Mouse (Mus musculus): ENCODE results near the gene Slc26a9.

- TF ChIP-seq CTCF (IDR thresholded peaks at IDR 0.05; ENCODE audit: low read depth, low read length) (no peak), POLR2A (IDR thresholded peaks at IDR 0.05; ENCODE audit: borderline replicate concordance, low read depth, low read length) (no peak)
Measured at GRCm38 (mm10) chr1:131814191-131814590, 70.4 kb downstream of the Slc26a9 start.

Measured in bone marrow macrophage, adult 2 months (primary cell).